8 mouse cellular contexts compared by ENCODE assay signal in the genomic region with DNA sequence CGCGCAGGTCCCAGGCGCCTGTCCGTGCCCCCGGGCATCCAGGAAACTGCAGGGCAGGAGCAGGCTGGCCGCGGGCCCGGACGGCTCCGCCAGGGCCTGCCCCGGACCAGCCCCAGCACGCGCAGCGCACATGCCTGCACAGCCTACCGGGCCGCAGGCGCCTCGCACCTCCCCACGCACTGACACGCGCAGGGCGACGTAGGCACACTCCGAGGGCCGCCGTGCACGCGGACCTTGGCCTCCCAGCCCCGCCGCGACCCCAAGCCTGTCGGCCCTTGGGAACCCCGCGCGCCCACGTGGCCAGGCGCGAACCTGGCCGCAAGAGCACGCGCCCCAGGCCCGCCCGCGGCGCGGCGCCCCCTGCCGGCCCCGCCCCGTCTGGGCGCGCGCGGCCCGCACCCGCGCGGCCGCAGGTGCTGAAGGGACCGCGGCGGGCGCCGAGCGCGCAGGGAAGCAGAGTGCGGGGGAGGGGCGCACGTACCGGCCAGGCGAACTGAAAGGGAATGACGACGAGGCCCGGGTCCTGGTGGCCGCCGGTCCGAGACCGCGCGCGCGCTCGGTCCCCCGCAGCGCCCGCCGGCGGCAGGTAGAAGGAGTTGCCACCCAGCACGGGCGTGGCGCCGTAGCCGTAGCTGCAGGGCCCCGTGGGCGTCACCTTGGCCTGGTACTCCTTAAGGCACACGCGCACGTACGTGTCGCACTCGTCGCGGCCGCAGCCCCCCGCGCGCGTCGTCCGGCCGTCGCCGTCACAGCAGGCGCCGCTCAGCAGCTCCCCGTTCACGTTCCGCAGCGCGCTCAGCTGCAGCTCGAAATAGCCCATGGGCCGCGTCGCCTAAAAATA. TPM values are rescaled to one million over a fixed set of nuclear protein-coding genes. Genes with fewer than 3 reads are reported as not detected.
DNase-seq lines count a peak whose midpoint lies in the region; ATAC-seq and TF ChIP-seq lines count a peak whose summit lies in the region.

No protein-coding gene starts in this region.

- TF ChIP-seq CTCF in gastrocnemius, adult 2 months (IDR thresholded peaks at IDR 0.05) = peak; percentile 31
- no peak for TF ChIP-seq CTCF in Patski (IDR thresholded peaks at IDR 0.05)
- TF ChIP-seq CTCF in intestine, postnatal 0 days (IDR thresholded peaks at IDR 0.05; ENCODE audit: low read depth) = peak; percentile 38

- CTCF ChIA-PET in Patski (lab: Charles Lee) = interaction anchor here (1.0 kb wide), 1 partner anchor 13 kb away, joined by 5 read pairs; a partner anchor contains a TSS

- H3K27ac ChIP-seq in gastrocnemius, adult 2 months = peak overlapping the region; percentile 92
- H3K27ac ChIP-seq in forebrain, embryonic 16.5 days (ENCODE audit: low read length) = peak overlapping the region; percentile 65
- peak overlapping the region; percentile 15; the same call in 1 of the 2 replicates for H3K27ac ChIP-seq in intestine, postnatal 0 days (ENCODE audit: low read depth, low read length)
- no peak overlapping the region for H3K27ac ChIP-seq in liver, embryonic 15.5 days (replicated peaks)
- H3K27ac ChIP-seq in neural tube, embryonic 15.5 days (replicated peaks) = peak overlapping the region; percentile 89

- under 1% methylated on average over 120 of the region's 124 CpGs for WGBS in forebrain, embryonic 16.5 days
- WGBS in intestine, postnatal 0 days = 3% methylated on average over 88 of the region's 124 CpGs
- WGBS in liver, embryonic 15.5 days (ENCODE audit: insufficient replicate concordance) = 3% methylated on average over 120 of the region's 124 CpGs
- WGBS in neural tube, embryonic 15.5 days = 1% methylated on average over 112 of the region's 124 CpGs

- POLR2A ChIA-PET in Patski (lab: Charles Lee) = no interaction called here

- in situ Hi-C loops in Patski (cut with MboI; ENCODE audit: low pct_unique_long_range_greater_than_20kb) = no loop called here

- H3K4me2 ChIP-seq in forebrain, embryonic 16.5 days (ENCODE audit: low read length) = peak overlapping the region; percentile 79
- H3K4me2 ChIP-seq in intestine, postnatal 0 days (replicated peaks; ENCODE audit: low read depth) = peak overlapping the region; percentile 87
- peak overlapping the region; percentile 67 for H3K4me2 ChIP-seq in liver, embryonic 15.5 days
- H3K4me2 ChIP-seq in neural tube, embryonic 15.5 days = peak overlapping the region; percentile 75

- peaks cover 28% of the 10 kb centered on the region for H3K4me1 ChIP-seq in forebrain, embryonic 16.5 days (replicated peaks; ENCODE audit: control insufficient read depth, insufficient read depth, low read length)
- H3K4me1 ChIP-seq in intestine, postnatal 0 days (replicated peaks; ENCODE audit: control insufficient read depth, insufficient read depth, low read length) = peaks cover 6% of the 10 kb centered on the region; the same call in 1 of the 2 replicates
- H3K4me1 ChIP-seq in liver, embryonic 15.5 days (replicated peaks) = peaks cover 16% of the 10 kb centered on the region
- H3K4me1 ChIP-seq in neural tube, embryonic 15.5 days = peaks cover 52% of the 10 kb centered on the region

- no peaks in the 10 kb centered on the region for H3K9me3 ChIP-seq in forebrain, embryonic 16.5 days (ENCODE audit: control insufficient read depth, low read length)
- no peaks in the 10 kb centered on the region for H3K9me3 ChIP-seq in intestine, postnatal 0 days (ENCODE audit: control insufficient read depth)
- no peaks in the 10 kb centered on the region for H3K9me3 ChIP-seq in liver, embryonic 15.5 days (replicated peaks)
- H3K9me3 ChIP-seq in neural tube, embryonic 15.5 days (replicated peaks) = no peaks in the 10 kb centered on the region

- peak overlapping the region; percentile 75 for H3K9ac ChIP-seq in forebrain, embryonic 16.5 days (replicated peaks; ENCODE audit: low read depth, low read length)
- H3K9ac ChIP-seq in intestine, postnatal 0 days (ENCODE audit: low read depth, low read length) = 0 out of 2 replicates have a peak overlapping the region, but pooled peaks have one; percentile 18
- no peak overlapping the region for H3K9ac ChIP-seq in liver, embryonic 15.5 days
- peak overlapping the region; percentile 66 for H3K9ac ChIP-seq in neural tube, embryonic 15.5 days (replicated peaks)

- peak; percentile 74 for DNase-seq in gastrocnemius, adult 2 months
- no peak for DNase-seq in gastrocnemius, postnatal 36 days
- no peak for DNase-seq in Patski (ENCODE audit: low read depth, low spot score)
- DNase-seq in urinary bladder, postnatal 36 days (ENCODE audit: low spot score in 2 of 2) = peak; percentile 77 to 79

- peak; percentile 12 for ATAC-seq in Patski
- peak; percentile 39 for ATAC-seq in forebrain, embryonic 16.5 days
- peak; percentile 57 for ATAC-seq in intestine, postnatal 0 days
- no peak for ATAC-seq in liver, embryonic 15.5 days (ENCODE audit: insufficient read depth)
- ATAC-seq in neural tube, embryonic 15.5 days (ENCODE audit: low FRiP score) = peak; percentile 65

- no peaks in the 10 kb centered on the region for H3K36me3 ChIP-seq in forebrain, embryonic 16.5 days (ENCODE audit: control insufficient read depth, insufficient read depth)
- no peaks in the 10 kb centered on the region for H3K36me3 ChIP-seq in intestine, postnatal 0 days (ENCODE audit: control insufficient read depth, insufficient read depth)
- no peaks in the 10 kb centered on the region for H3K36me3 ChIP-seq in liver, embryonic 15.5 days (replicated peaks)
- no peaks in the 10 kb centered on the region for H3K36me3 ChIP-seq in neural tube, embryonic 15.5 days

- intact Hi-C loops in gastrocnemius, adult 2 months (cut with DNase I) = no loop called here
- intact Hi-C loops in gastrocnemius, postnatal 36 days (cut with DNase I) = loop anchor here (2.0 kb wide), 1 partner anchor 52 kb away; no protein-coding TSS in a partner anchor

- peak overlapping the region; percentile 84 for H3K4me3 ChIP-seq in gastrocnemius, adult 2 months
- H3K4me3 ChIP-seq in forebrain, embryonic 16.5 days (replicated peaks; ENCODE audit: low read length) = peak overlapping the region; percentile 71
- H3K4me3 ChIP-seq in intestine, postnatal 0 days (ENCODE audit: low read depth, low read length) = peak overlapping the region; percentile 51
- H3K4me3 ChIP-seq in liver, embryonic 15.5 days (replicated peaks) = peak overlapping the region; percentile 47
- H3K4me3 ChIP-seq in neural tube, embryonic 15.5 days (replicated peaks) = peak overlapping the region; percentile 74

- no peaks in the 10 kb centered on the region for H3K27me3 ChIP-seq in Patski
- peaks cover 17% of the 10 kb centered on the region; the same call in 1 of the 2 replicates for H3K27me3 ChIP-seq in forebrain, embryonic 16.5 days (replicated peaks; ENCODE audit: control insufficient read depth, insufficient read depth, low read length)
- H3K27me3 ChIP-seq in intestine, postnatal 0 days (replicated peaks; ENCODE audit: control insufficient read depth, insufficient read depth, low read length) = peaks cover 37% of the 10 kb centered on the region
- peaks cover 88% of the 10 kb centered on the region for H3K27me3 ChIP-seq in liver, embryonic 15.5 days
- peaks cover 23% of the 10 kb centered on the region for H3K27me3 ChIP-seq in neural tube, embryonic 15.5 days (replicated peaks)

RNA-seq across cellular contexts. Expression of a gene that starts 1.0 kb away (rescaled TPM):
- 10 to 100 TPM; 20.3 to 30.2 TPM for total RNA-seq in gastrocnemius, adult 2 months (2021)
- 10 to 100 TPM; 18.0 to 19.6 TPM for total RNA-seq in gastrocnemius, postnatal 36 days (2021)
- 8.0 TPM for polyA plus RNA-seq in Patski (2021)
- polyA plus RNA-seq in forebrain, embryonic 16.5 days (2015; fragmentation: Nextera tagmentation; extraction: Ambion mirVana) = 7.9 and 10.7 TPM in 2 replicates
- polyA plus RNA-seq in intestine, postnatal 0 days (2015; fragmentation: Nextera tagmentation; extraction: Ambion mirVana) = 1.4 and 1.6 TPM in 2 replicates
- polyA plus RNA-seq in liver, embryonic 15.5 days (2015; fragmentation: Nextera tagmentation; extraction: Ambion mirVana) = 0.21 and 0.32 TPM in 2 replicates
- polyA plus RNA-seq in neural tube, embryonic 15.5 days (2015; fragmentation: Nextera tagmentation; extraction: Ambion mirVana) = 13.6 and 14.8 TPM in 2 replicates

RNA-seq across cellular contexts. Expression of a gene that starts 13.3 kb away (rescaled TPM):
- total RNA-seq in gastrocnemius, adult 2 months (2021) = 1 to 10 TPM; 5.4 to 7.9 TPM
- total RNA-seq in gastrocnemius, postnatal 36 days (2021) = 1 to 10 TPM; 7.5 to 8.2 TPM
- polyA plus RNA-seq in Patski (2021) = 55.9 TPM
- polyA plus RNA-seq in forebrain, embryonic 16.5 days (2015; fragmentation: Nextera tagmentation; extraction: Ambion mirVana) = 53.4 and 57.0 TPM in 2 replicates
- polyA plus RNA-seq in intestine, postnatal 0 days (2015; fragmentation: Nextera tagmentation; extraction: Ambion mirVana) = 90.6 and 92.1 TPM in 2 replicates
- polyA plus RNA-seq in liver, embryonic 15.5 days (2015; fragmentation: Nextera tagmentation; extraction: Ambion mirVana) = 14.1 and 14.3 TPM in 2 replicates
- polyA plus RNA-seq in neural tube, embryonic 15.5 days (2015; fragmentation: Nextera tagmentation; extraction: Ambion mirVana) = 62.4 and 66.8 TPM in 2 replicates

RNA-seq across cellular contexts. Expression of a gene that starts 47.7 kb away (rescaled TPM):
- total RNA-seq in gastrocnemius, adult 2 months (2021) = 10 to 100 TPM; 13.3 to 20.6 TPM
- total RNA-seq in gastrocnemius, postnatal 36 days (2021) = 10 to 100 TPM; 12.7 to 13.5 TPM
- polyA plus RNA-seq in Patski (2021) = 13.5 TPM
- polyA plus RNA-seq in forebrain, embryonic 16.5 days (2015; fragmentation: Nextera tagmentation; extraction: Ambion mirVana) = 41.4 and 49.7 TPM in 2 replicates
- polyA plus RNA-seq in intestine, postnatal 0 days (2015; fragmentation: Nextera tagmentation; extraction: Ambion mirVana) = 13.1 and 13.3 TPM in 2 replicates
- 5.5 and 5.8 TPM in 2 replicates for polyA plus RNA-seq in liver, embryonic 15.5 days (2015; fragmentation: Nextera tagmentation; extraction: Ambion mirVana)
- polyA plus RNA-seq in neural tube, embryonic 15.5 days (2015; fragmentation: Nextera tagmentation; extraction: Ambion mirVana) = 46.3 and 50.0 TPM in 2 replicates

Comparison
In these comparisons a context has a peak if more than half of its experiments do, and no peak if none do; other contexts are left out.
1. DNase-seq: peak in gastrocnemius, adult 2 months (single experiment) and urinary bladder, postnatal 36 days (2 of 2); none in gastrocnemius, postnatal 36 days (0 of 2) and Patski (single experiment).
2. Peak in every context shown above with its lines, with median percentiles within 50 percentile points of each other: H3K4me3 ChIP-seq and H3K4me2 ChIP-seq.